Mouse (Mus musculus): ENCODE data around the gene Ndufaf3. TPM values are rescaled to one million over a fixed set of nuclear protein-coding genes. Genes with fewer than 3 reads are reported as not detected.

The Ndufaf3 gene
- total and polyA plus RNA-seq, 2 experiments from 2014 or later, result 56.9 to 93.8 TPM

DNA sequence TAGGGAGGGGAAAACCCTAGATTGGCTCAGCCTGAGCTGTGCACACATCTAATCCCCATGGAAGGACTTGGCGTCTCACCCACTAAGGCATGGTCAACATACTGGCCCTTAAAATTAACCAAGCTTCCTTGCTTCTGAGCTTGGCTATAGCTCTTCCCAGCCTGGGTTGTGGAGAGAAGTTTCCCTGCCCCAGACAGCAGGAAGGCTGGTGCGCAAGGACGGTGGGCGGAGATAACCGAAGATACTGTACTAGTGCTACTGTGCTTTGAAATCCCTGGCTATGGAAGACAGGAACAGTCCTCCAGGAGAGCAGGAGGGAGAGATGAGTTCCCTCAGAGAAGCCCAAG, 12.1 kb upstream of the Ndufaf3 start:
- H3K4me1 ChIP-seq (ENCODE audit: insufficient read depth, low read length), result peaks cover 27% of the 10 kb centered on the region; the same call in 1 of the 2 replicates
- no peak for ATAC-seq (ENCODE audit: low FRiP score)
- no peak for TF ChIP-seq CTCF (IDR thresholded peaks at IDR 0.05)
- peak overlapping the region; percentile 99 for H3K27ac ChIP-seq (ENCODE audit: low read depth, low read length)
- DNase-seq (ENCODE audit: low spot score), result no peak
- H3K27me3 ChIP-seq (ENCODE audit: insufficient read depth, low read length), result no peaks in the 10 kb centered on the region
- H3K9me3 ChIP-seq (ENCODE audit: low read length), result no peaks in the 10 kb centered on the region
- H3K36me3 ChIP-seq (ENCODE audit: insufficient read depth, low read length), result peaks cover 26% of the 10 kb centered on the region
- peak overlapping the region; percentile 68 for H3K9ac ChIP-seq (replicated peaks; ENCODE audit: low read length, poor library complexity, severe bottlenecking)
- 54% methylated on average over 5 of the region's 5 CpGs for WGBS
- H3K4me2 ChIP-seq (ENCODE audit: low read depth, low read length, poor library complexity, severe bottlenecking), result peak overlapping the region; percentile 86
- peak overlapping the region; percentile 70 for H3K4me3 ChIP-seq (ENCODE audit: low read depth, low read length)

DNA sequence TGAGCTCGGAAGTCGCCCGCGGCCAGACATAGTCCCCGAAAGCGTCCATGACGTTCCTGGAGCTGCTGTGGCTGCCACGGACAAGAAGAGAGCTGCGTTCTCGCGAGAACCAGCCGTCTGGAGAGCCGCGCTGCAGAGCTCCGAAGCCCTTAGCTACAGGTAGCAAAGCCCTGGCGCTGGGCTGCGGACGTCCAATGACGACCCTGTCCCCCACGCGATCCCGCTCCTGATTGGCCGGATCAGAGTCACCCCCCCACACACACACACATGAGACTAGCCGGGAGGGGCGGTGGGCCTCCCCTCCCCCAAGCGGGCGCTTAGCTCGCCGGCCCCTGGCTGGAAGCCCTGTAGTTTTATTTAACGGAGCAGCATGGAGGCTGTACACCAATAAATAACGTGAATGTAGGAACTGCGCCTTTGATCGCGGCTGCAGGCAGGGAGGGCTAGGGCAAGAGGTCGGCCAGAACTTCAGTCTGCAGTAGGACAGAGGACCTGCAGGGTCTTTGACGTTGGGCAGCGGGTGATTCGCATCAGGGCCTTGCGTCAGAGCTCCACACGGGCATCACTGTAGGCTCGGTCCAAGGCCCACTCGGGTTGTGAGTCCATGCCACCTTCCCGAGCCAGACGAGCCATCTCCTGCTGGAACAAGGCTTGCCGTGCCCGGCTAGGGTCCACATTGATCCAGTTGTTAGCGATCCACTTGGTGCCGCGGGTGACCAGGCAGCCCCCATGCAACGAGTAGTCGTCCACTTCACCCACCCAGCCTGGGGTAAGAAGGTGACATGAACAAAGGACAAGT, 11.5 kb upstream of the Ndufaf3 start, which contains the start of gene Wdr6:
Gene Wdr6, minus strand, starts transcription at position 195 of the 799 bp plus-strand sequence.
- no peaks in the 10 kb centered on the region for H3K27me3 ChIP-seq (ENCODE audit: insufficient read depth, low read length)
- no peak for TF ChIP-seq CTCF (IDR thresholded peaks at IDR 0.05)
- H3K9me3 ChIP-seq (ENCODE audit: low read length), result no peaks in the 10 kb centered on the region
- peak within 1 kb of the TSS; percentile 99 for H3K27ac ChIP-seq (ENCODE audit: low read depth, low read length)
- WGBS, result 3% methylated on average over 51 of the region's 51 CpGs
- H3K9ac ChIP-seq (replicated peaks; ENCODE audit: low read length, poor library complexity, severe bottlenecking), result peak within 1 kb of the TSS; percentile 99
- ATAC-seq (ENCODE audit: low FRiP score), result peak; percentile 96
- peaks cover 29% of the 10 kb centered on the region for H3K36me3 ChIP-seq (ENCODE audit: insufficient read depth, low read length)
- peak within 1 kb of the TSS; percentile 86 for H3K4me2 ChIP-seq (ENCODE audit: low read depth, low read length, poor library complexity, severe bottlenecking)
- H3K4me3 ChIP-seq (ENCODE audit: low read depth, low read length), result peak within 1 kb of the TSS; percentile 70
- peak; percentile 99 for DNase-seq (ENCODE audit: low spot score)
- peaks cover 27% of the 10 kb centered on the region; the same call in 1 of the 2 replicates for H3K4me1 ChIP-seq (ENCODE audit: insufficient read depth, low read length)

DNA sequence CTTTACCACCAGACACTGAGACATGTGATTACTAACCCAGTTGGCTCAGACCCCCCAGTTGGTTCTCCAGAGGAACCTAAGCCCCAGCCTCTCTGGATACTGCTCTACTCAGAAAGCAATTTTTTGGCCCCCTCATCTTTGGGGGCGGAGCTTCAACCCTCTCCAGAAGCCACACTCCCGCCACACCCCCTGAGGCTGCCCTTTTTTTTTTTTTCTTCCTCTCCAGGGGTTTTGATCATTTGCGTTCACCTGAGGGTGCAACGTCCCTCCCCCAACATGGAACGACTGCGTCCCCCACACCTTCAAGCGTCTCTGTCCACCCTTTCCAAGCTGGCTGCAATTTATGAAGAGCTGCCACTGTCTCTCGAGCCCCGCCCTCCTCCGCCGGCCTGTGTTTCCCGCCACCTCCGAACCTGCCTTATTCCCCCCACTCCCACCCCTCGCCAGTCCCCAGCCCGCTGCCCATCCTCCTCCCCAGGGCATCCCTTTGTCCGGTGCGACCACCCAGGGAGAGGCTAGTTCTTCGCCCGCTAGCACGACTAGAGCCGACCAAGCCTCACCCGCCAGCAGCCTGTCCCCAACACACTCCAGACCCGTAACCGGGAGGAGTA, 10.8 kb upstream of the Ndufaf3 start:
- DNase-seq (ENCODE audit: low spot score) (peak; percentile 69), ATAC-seq (ENCODE audit: low FRiP score) (peak; percentile 25)
- no peak for TF ChIP-seq CTCF (IDR thresholded peaks at IDR 0.05)
- peak overlapping the region; percentile 99 for H3K27ac ChIP-seq (ENCODE audit: low read depth, low read length)
- H3K36me3 ChIP-seq (ENCODE audit: insufficient read depth, low read length), result peaks cover 33% of the 10 kb centered on the region
- peak overlapping the region; percentile 86 for H3K4me2 ChIP-seq (ENCODE audit: low read depth, low read length, poor library complexity, severe bottlenecking)
- H3K27me3 ChIP-seq (ENCODE audit: insufficient read depth, low read length), result no peaks in the 10 kb centered on the region
- H3K9me3 ChIP-seq (ENCODE audit: low read length), result no peaks in the 10 kb centered on the region
- H3K9ac ChIP-seq (replicated peaks; ENCODE audit: low read length, poor library complexity, severe bottlenecking), result peak overlapping the region; percentile 99
- 1% methylated on average over 24 of the region's 24 CpGs for WGBS
- peaks cover 27% of the 10 kb centered on the region; the same call in 1 of the 2 replicates for H3K4me1 ChIP-seq (ENCODE audit: insufficient read depth, low read length)
- peak overlapping the region; percentile 70 for H3K4me3 ChIP-seq (ENCODE audit: low read depth, low read length)

DNA sequence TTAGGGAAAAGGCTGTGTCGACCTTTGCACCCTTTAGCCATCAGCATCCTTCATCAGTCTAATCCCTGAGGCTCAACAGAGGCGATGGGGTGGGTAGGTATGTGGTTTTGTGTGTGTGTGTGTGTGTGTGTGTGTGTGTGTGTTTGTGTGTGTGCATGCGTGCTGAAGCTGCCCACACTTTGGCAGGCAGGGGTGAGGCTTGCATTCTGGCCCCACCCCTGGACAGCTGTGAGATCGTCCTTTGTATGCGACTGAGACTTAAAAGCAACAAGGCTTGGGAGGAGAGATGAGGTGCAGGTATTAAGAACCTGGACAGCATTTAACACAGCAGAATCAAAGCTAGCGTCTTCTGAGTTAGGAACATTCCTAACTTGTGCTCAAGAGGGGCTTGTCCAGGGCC, 9.8 kb upstream of the Ndufaf3 start:
- ATAC-seq (ENCODE audit: low FRiP score) (no peak), DNase-seq (ENCODE audit: low spot score) (no peak)
- peak overlapping the region; percentile 99; the same call in 1 of the 2 replicates for H3K27ac ChIP-seq (ENCODE audit: low read depth, low read length)
- peak overlapping the region; percentile 86 for H3K4me2 ChIP-seq (ENCODE audit: low read depth, low read length, poor library complexity, severe bottlenecking)
- H3K4me1 ChIP-seq (ENCODE audit: insufficient read depth, low read length), result peaks cover 27% of the 10 kb centered on the region; the same call in 1 of the 2 replicates
- peak overlapping the region; percentile 70 for H3K4me3 ChIP-seq (ENCODE audit: low read depth, low read length)
- H3K36me3 ChIP-seq (ENCODE audit: insufficient read depth, low read length), result peaks cover 36% of the 10 kb centered on the region
- H3K9me3 ChIP-seq (ENCODE audit: low read length), result no peaks in the 10 kb centered on the region
- peak overlapping the region; percentile 99; the same call in 1 of the 2 replicates for H3K9ac ChIP-seq (replicated peaks; ENCODE audit: low read length, poor library complexity, severe bottlenecking)
- TF ChIP-seq CTCF (IDR thresholded peaks at IDR 0.05), result no peak
- no peaks in the 10 kb centered on the region for H3K27me3 ChIP-seq (ENCODE audit: insufficient read depth, low read length)
- WGBS, result 34% methylated on average over 6 of the region's 6 CpGs

DNA sequence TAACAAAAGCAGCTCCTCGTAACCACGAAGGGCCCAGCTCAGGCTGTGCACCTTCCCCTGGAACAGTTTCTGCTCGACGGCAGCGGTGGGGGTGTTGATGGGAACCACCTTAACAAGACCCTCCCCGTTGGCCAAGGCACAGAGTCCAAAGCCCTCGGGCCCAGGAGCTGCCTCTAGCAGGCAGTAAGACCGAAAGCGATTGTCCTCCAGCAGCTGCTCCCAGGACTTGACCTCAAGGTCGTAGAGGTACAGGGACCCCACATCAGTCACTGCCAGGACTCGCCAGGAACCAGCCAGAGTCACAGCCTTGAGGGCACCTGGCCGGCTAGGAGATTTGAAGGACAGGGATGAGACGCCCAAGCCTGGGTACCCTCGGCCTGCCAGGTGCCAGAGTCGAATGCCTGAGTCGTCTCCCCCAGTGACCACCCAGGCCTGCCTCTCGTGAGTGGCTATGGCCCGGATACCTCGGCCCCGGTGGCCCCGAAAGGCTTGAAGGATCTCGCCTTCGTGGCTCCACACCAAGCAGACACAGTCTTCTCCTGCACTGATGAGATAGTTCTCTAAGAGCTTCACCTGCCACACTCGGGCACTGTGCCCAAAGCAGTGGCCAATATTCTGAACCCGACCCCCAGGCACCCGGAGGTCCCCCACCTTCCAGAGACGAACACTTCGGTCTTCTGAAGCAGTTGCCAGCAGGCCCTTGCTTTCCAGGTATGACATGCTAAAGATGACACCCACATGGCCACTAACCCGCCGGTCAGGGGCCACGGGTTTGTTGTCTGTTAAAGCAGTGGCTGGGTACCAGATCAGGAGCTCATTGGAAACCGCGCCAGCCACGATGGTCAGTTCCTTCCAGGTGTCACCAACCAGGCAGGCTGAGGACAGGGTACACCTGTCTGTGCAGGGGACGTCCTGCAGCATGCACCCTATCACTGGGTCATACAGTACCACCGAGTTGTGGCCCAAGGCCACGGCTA, 8.4 kb upstream of the Ndufaf3 start:
- no peak for ATAC-seq (ENCODE audit: low FRiP score)
- Histone ChIP-seq H3K4me2 (ENCODE audit: low read depth, low read length, poor library complexity, severe bottlenecking) (peak overlapping the region; percentile 86), H3K27me3 (ENCODE audit: insufficient read depth, low read length) (no peaks in the 10 kb centered on the region), H3K9ac (replicated peaks; ENCODE audit: low read length, poor library complexity, severe bottlenecking) (no peak overlapping the region), H3K27ac (ENCODE audit: low read depth, low read length) (no peak overlapping the region), H3K4me1 (ENCODE audit: insufficient read depth, low read length) (peaks cover 27% of the 10 kb centered on the region; the same call in 1 of the 2 replicates), H3K4me3 (ENCODE audit: low read depth, low read length) (peak overlapping the region; percentile 70; the same call in 1 of the 2 replicates), H3K9me3 (ENCODE audit: low read length) (no peaks in the 10 kb centered on the region), H3K36me3 (ENCODE audit: insufficient read depth, low read length) (peaks cover 46% of the 10 kb centered on the region)
- 88% methylated on average over 37 of the region's 37 CpGs for WGBS
- no peak for DNase-seq (ENCODE audit: low spot score)
- TF ChIP-seq CTCF (IDR thresholded peaks at IDR 0.05), result no peak
